Mouse (Mus musculus): ENCODE measurements around the gene Mark1.

DNA sequence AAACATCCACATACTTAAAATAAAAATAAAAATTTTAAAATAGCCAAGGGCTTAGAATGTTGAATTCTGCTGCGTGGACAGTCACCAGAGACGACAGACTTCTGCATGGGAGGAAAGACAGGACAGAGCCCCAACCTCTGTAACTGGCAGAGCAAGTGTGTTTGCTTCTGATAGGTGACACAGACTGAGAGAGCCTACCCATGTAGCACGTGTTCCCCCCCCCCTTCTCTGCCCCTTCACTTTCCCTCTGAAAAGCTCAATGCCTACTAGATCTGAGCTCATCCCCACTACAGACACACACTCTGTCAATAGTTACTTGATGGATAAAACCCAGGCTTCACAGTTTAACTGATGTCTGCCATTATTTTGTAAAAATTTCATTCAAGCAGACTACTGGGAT lies 152.4 kb downstream of the Mark1 start:
- TF ChIP-seq POLR2A (IDR thresholded peaks at IDR 0.05; ENCODE audit: low read depth, low read length) = no peak
- TF ChIP-seq CTCF (IDR thresholded peaks at IDR 0.05; ENCODE audit: borderline replicate concordance, insufficient read depth, low read length) = no peak

Data from embryonic fibroblast, embryonic 13.5 days (primary cell).